Mouse (Mus musculus) natural killer cell, adult 2 months (primary cell): ENCODE results near the gene Lemd1.
A peak's percentile ranks its signal among the peaks of the same experiment; 100 is the strongest.

ENCODE experiments used
- DNase-seq, 2 experiments: peaks; one replicate each; pipeline ENCODE4 v3.0.0; 2022; ENCODE audit warnings: low spot score in 2 of 2

The Lemd1 gene

GRCm38 (mm10) chr1:132289965-132290364 is 98.7 kb downstream of the Lemd1 start:
- DNase-seq: peak in 1 of 2 experiments; percentile 36

- DNase-seq: no peak
These were observed 99.9 kb downstream of the Lemd1 start for GRCm38 (mm10) chr1:132290921-132291675.

- no peak for DNase-seq
These were observed 100.5 kb downstream of the Lemd1 start for GRCm38 (mm10) chr1:132291706-132292105.

- DNase-seq: no peak
These were observed 101.3 kb downstream of the Lemd1 start for GRCm38 (mm10) chr1:132292318-132293129.

GRCm38 (mm10) chr1:132295506-132295905 is 104.3 kb downstream of the Lemd1 start:
- DNase-seq: no peak

GRCm38 (mm10) chr1:132296051-132296450 is 104.8 kb downstream of the Lemd1 start:
- DNase-seq: no peak

GRCm38 (mm10) chr1:132298425-132298800 is 107.2 kb downstream of the Lemd1 start, which contains the start of gene Klhdc8a:
Gene Klhdc8a (plus strand): TSS chr1:132298626.
- DNase-seq: peak in 1 of 2 experiments; percentile 31

GRCm38 (mm10) chr1:132298801-132299464 is 107.7 kb downstream of the Lemd1 start:
- no peak for DNase-seq

GRCm38 (mm10) chr1:132299744-132300143 is 108.5 kb downstream of the Lemd1 start:
- no peak for DNase-seq

- DNase-seq: no peak
These were observed 110.0 kb downstream of the Lemd1 start for GRCm38 (mm10) chr1:132301242-132301641.

- DNase-seq: no peak
These were observed 111.2 kb downstream of the Lemd1 start for GRCm38 (mm10) chr1:132302341-132302866.

- no peak for DNase-seq
These were observed 113.5 kb downstream of the Lemd1 start for GRCm38 (mm10) chr1:132304618-132305214.

GRCm38 (mm10) chr1:132306160-132306559 is 114.9 kb downstream of the Lemd1 start:
- DNase-seq: peak in 1 of 2 experiments; percentile 63

- no peak for DNase-seq
These were observed 115.6 kb downstream of the Lemd1 start for GRCm38 (mm10) chr1:132306808-132307207.

- no peak for DNase-seq
These were observed 116.7 kb downstream of the Lemd1 start for GRCm38 (mm10) chr1:132307962-132308361.

GRCm38 (mm10) chr1:132308674-132309073 is 117.4 kb downstream of the Lemd1 start:
- no peak for DNase-seq
